Mouse (Mus musculus): ENCODE measurements around the gene Spag7.

DNA sequence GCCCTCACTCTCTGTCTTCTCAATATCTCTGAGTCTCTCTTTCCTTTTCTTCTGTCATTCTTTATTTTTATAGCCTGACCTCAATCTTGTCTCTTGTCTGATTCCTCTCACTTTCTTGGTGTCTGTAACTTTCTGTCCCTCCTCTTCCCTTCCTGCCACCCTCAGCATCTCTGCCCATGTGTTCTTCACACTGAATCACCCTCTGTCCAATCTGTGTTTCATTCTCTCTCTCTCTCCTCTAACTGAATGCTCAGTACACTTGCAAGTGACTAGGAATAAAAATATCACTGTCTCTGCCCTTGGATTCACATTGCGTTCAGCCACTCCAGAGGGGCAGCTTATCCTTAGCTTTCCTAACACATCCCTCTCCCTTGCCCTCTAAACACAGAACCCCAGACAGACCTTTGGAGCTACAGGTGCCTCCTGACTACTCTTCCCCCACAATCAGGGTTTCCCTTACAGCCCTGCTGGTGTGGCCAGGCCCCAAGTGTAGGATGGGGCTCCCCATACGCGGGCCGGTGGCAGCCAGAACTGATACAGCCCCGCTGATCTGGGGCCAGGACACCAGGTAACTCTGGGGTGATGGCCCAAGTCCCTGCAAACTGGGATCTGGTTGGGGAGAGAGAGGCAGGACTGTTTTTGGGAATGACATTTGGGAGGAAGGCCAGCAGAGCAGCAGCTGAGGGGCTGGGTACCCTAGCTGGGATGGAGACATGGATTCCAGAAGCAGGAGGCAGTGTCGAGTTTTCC lies 32.9 kb upstream of the Spag7 start:
- TF ChIP-seq HCFC1 (IDR thresholded peaks at IDR 0.05; ENCODE audit: borderline replicate concordance, insufficient read depth, low read length), result no peak
- TF ChIP-seq ZC3H11A (IDR thresholded peaks at IDR 0.05; ENCODE audit: borderline replicate concordance, low read depth, low read length), result no peak
- no peak for TF ChIP-seq MAFK (IDR thresholded peaks at IDR 0.05; ENCODE audit: insufficient read depth, low read depth, low read length)
